Mouse (Mus musculus) central nervous system, embryonic 11.5 days (tissue): Measurements from ENCODE around the gene Pcolce2. TPM values are rescaled to one million over a fixed set of nuclear protein-coding genes. Genes with fewer than 3 reads are reported as not detected.

Source experiments
- polyA plus RNA-seq: library from polyadenylated mRNA; depleted of rRNA; stranded (reverse); fragments of >200 nt; gene quantifications from 2 replicates; pipeline ENCODE4 v1.2.3, GENCODE M21; 2012; rRNA removed

Gene Pcolce2
- polyA plus RNA-seq, result 0.64 and 0.77 TPM in 2 replicates

GRCm38 (mm10) chr9:95637271-95638181 lies at the start of gene Pcolce2:
Gene Pcolce2, plus strand, starts transcription at chr9:95637601.

Other genes with a start within 250 kb of the Pcolce2 start
- gene Chst2, start 230.9 kb upstream of the Pcolce2 start, polyA plus RNA-seq, result 6.2 and 6.6 TPM in 2 replicates
- 52.9 and 79.3 TPM in 2 replicates for gene U2surp, start 125.6 kb upstream of the Pcolce2 start, polyA plus RNA-seq
- gene Paqr9, start 77.9 kb upstream of the Pcolce2 start, polyA plus RNA-seq, result 1.3 and 1.5 TPM in 2 replicates
- gene Trpc1, start 112.8 kb downstream of the Pcolce2 start, polyA plus RNA-seq, result 4.1 TPM in 2 replicates
- 1.8 and 2.0 TPM in 2 replicates for gene Pls1, start 207.7 kb downstream of the Pcolce2 start, polyA plus RNA-seq
- gene Atr, start 220.0 kb downstream of the Pcolce2 start, polyA plus RNA-seq, result 10.4 and 17.2 TPM in 2 replicates